Mouse (Mus musculus): Measurements from ENCODE around the gene Zfp423. TPM values are rescaled to one million over a fixed set of nuclear protein-coding genes. Genes with fewer than 3 reads are reported as not detected.
A peak's percentile ranks its signal among the peaks of the same experiment; 100 is the strongest.

Gene Zfp423
- polyA plus RNA-seq, 1 experiment from 2014 or later, result 33.4 TPM

DNA sequence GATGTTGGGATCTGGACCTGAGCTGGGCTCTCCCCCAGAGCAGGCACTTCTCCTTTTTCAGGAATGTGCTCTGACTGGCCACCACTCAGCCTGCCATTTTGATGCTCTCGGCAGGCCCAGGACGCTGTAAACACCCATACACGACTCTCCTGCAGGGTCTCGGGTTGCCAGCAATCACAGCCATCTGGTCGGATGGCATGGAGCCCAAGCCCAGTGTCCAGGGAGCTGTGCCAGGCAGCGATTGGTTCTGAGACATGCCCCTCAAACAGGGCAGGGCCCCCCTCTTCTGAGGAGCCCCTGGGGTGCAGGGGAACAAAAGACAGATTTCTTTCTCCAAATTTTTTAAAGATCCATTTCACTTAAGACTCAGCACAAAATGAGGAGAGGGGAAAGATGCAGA, 314.0 kb downstream of the Zfp423 start:
- 23% methylated on average over 6 of the region's 6 CpGs for WGBS
- Histone ChIP-seq H3K27ac (replicated peaks) (peak overlapping the region; percentile 38), H3K27me3 (no peaks in the 10 kb centered on the region), H3K4me1 (replicated peaks) (peaks cover 18% of the 10 kb centered on the region), H3K4me3 (no peak overlapping the region), H3K4me2 (no peak overlapping the region), H3K36me3 (no peaks in the 10 kb centered on the region), H3K9me3 (no peaks in the 10 kb centered on the region), H3K9ac (no peak overlapping the region)
- peak; percentile 85 for ATAC-seq (ENCODE audit: low FRiP score, low read depth)

DNA sequence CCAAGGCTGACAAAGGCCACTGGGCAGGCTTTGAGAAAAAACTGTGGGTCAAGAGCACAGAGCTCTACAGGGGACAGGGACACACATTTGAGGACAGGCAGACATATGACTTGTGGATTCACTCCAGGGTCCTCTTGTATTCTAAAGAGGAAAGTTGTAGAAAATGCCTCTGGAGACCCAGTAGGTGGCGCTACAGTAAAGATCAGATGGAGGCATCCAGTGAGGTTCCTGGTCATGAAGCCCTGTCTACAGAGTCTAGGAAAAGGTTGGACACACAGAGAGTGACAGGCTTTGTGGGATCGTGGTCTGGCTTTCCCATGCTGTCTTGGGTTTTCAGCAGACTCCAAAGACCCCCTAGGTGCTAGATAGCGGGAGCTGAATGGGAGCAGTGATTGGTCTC, 318.5 kb downstream of the Zfp423 start:
- Histone ChIP-seq H3K36me3 (no peaks in the 10 kb centered on the region), H3K4me3 (no peak overlapping the region), H3K4me2 (no peak overlapping the region), H3K9me3 (no peaks in the 10 kb centered on the region), H3K4me1 (replicated peaks) (peaks cover 16% of the 10 kb centered on the region), H3K9ac (no peak overlapping the region), H3K27ac (replicated peaks) (no peak overlapping the region), H3K27me3 (no peaks in the 10 kb centered on the region)
- 34% methylated on average over 3 of the region's 3 CpGs for WGBS
- ATAC-seq (ENCODE audit: low FRiP score, low read depth), result no peak

DNA sequence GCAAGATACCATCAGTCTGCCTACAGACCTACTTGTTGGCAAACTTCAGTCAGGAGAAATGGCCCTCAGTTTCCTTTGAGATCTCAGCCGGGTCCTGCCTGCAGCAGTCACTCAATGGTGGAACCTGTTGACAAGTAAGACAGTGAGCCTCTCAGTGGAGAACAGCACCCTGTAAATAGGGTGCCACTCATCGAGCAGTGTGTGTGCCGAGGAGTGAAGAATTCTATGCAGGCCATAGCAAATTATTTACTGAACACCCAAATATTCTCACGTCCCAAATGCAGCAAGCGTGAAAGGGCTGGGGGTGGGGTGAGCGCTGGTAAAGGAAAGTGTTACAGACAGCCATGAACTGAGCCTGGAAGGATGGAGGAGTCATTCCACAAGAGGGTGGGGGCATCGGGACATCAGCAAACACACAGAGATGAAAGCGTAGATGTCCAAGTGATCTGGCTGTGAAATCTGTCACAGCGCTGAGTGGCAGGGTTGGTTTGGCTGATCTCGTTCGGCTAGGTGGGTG, 323.1 kb downstream of the Zfp423 start:
- Histone ChIP-seq H3K4me1 (replicated peaks) (no peaks in the 10 kb centered on the region), H3K36me3 (no peaks in the 10 kb centered on the region), H3K9ac (no peak overlapping the region), H3K27me3 (no peaks in the 10 kb centered on the region), H3K9me3 (no peaks in the 10 kb centered on the region), H3K27ac (replicated peaks) (no peak overlapping the region), H3K4me2 (no peak overlapping the region), H3K4me3 (no peak overlapping the region)
- no peak for ATAC-seq (ENCODE audit: low FRiP score, low read depth)
- WGBS, result 82% methylated on average over 11 of the region's 11 CpGs

DNA sequence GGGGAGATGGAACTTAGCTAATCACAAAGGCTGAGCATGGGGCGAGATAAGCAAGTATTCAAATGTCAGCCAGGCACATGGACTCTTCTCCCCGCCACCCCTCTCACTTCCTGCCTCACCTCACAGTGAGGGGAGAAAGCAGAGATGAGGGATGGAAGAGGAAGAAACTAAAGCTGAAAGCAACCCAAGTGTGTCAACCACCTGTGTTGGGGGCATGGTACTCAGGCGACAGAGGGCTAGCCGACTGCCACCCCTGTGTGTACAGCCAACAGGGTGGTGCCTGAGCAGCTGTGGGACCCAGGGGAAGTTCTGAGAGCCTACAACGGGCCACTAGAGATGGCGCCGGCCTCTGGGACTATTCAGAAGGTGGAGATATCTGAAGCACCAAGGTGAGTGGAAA, 327.6 kb downstream of the Zfp423 start:
- Histone ChIP-seq H3K36me3 (no peaks in the 10 kb centered on the region), H3K27ac (replicated peaks) (no peak overlapping the region), H3K9me3 (no peaks in the 10 kb centered on the region), H3K4me2 (no peak overlapping the region), H3K9ac (no peak overlapping the region), H3K27me3 (no peaks in the 10 kb centered on the region), H3K4me3 (no peak overlapping the region), H3K4me1 (replicated peaks) (no peaks in the 10 kb centered on the region)
- ATAC-seq (ENCODE audit: low FRiP score, low read depth), result no peak
- 89% methylated on average over 7 of the region's 7 CpGs for WGBS

DNA sequence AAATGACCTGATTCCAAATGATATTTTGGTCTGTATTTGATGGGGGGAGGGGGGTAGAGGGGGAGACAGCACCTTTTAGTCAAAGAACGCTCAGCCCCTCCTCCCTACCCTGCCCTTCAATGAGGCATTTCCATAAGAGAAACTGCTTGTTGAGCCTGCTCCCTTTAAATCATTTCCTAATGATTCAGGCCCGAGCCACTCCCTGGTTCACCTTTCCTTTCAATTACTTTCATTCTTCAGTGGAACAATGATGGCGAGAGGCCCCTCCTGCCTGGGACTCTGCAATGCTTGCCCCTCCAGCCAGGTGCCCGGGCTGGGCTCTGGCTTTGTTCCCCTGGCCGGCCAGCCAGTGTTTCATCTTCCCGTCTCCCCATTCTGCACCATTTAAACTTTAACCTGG, 329.7 kb downstream of the Zfp423 start:
- H3K9ac ChIP-seq, result no peak overlapping the region
- no peaks in the 10 kb centered on the region for H3K27me3 ChIP-seq
- ATAC-seq (ENCODE audit: low FRiP score, low read depth), result no peak
- no peak overlapping the region for H3K4me2 ChIP-seq
- no peaks in the 10 kb centered on the region for H3K9me3 ChIP-seq
- H3K4me1 ChIP-seq (replicated peaks), result no peaks in the 10 kb centered on the region
- no peaks in the 10 kb centered on the region for H3K36me3 ChIP-seq
- no peak overlapping the region for H3K27ac ChIP-seq (replicated peaks)
- WGBS, result 38% methylated on average over 6 of the region's 6 CpGs
- H3K4me3 ChIP-seq, result no peak overlapping the region

DNA sequence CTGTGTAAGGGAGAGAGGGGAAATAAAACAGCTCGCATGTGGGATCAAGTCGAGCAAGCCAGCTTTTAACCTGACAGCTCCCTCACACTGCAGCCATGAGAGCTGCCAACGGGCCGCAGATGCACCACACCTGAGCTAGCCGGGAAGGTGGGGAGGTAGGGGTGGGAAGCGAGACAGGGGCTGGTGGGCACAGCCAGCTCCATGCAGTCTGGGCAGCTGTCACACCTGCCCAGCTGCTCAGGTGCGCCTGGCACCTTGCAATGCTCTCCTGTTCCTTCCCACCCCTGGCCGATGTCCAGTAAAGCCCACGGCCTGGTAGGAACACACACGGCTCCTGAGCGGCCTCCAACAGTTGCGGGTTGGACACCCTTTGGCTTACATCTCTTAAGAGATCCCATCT, 338.2 kb downstream of the Zfp423 start:
- no peaks in the 10 kb centered on the region for H3K27me3 ChIP-seq
- no peak overlapping the region for H3K9ac ChIP-seq
- H3K36me3 ChIP-seq, result no peaks in the 10 kb centered on the region
- H3K9me3 ChIP-seq, result no peaks in the 10 kb centered on the region
- 68% methylated on average over 12 of the region's 12 CpGs for WGBS
- no peak for ATAC-seq (ENCODE audit: low FRiP score, low read depth)
- H3K4me1 ChIP-seq (replicated peaks), result peaks cover 5% of the 10 kb centered on the region
- peak overlapping the region; percentile 21 for H3K27ac ChIP-seq (replicated peaks)
- H3K4me3 ChIP-seq, result no peak overlapping the region
- no peak overlapping the region for H3K4me2 ChIP-seq

DNA sequence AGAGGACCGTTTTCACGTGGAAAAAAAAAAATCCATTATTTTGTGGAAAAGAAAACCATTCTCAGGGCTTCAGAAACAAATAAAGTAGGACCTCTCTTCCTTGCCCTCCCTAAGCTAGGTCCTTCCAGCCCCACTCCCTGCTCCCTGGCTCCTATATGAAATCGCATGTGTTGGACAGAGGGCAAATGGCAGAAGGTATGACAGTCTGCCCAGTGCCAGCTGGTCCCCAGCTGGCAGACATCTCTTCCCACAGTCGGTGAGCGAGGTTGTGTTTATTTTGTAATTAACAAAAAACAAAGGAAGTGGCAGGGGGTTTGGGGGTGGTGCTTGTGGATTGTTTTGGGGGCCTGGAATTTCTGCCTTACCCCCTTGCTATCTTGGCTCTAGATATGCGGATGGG, 339.2 kb downstream of the Zfp423 start:
- Histone ChIP-seq H3K27ac (replicated peaks) (peak overlapping the region; percentile 49; the same call in 1 of the 2 replicates), H3K4me2 (no peak overlapping the region), H3K36me3 (no peaks in the 10 kb centered on the region), H3K27me3 (no peaks in the 10 kb centered on the region), H3K4me1 (replicated peaks) (peaks cover 12% of the 10 kb centered on the region), H3K9me3 (no peaks in the 10 kb centered on the region), H3K4me3 (no peak overlapping the region), H3K9ac (no peak overlapping the region)
- 0 out of 2 replicates have a peak, but pooled peaks have one; percentile 49 for ATAC-seq (ENCODE audit: low FRiP score, low read depth)
- WGBS, result 52% methylated on average over 6 of the region's 6 CpGs

DNA sequence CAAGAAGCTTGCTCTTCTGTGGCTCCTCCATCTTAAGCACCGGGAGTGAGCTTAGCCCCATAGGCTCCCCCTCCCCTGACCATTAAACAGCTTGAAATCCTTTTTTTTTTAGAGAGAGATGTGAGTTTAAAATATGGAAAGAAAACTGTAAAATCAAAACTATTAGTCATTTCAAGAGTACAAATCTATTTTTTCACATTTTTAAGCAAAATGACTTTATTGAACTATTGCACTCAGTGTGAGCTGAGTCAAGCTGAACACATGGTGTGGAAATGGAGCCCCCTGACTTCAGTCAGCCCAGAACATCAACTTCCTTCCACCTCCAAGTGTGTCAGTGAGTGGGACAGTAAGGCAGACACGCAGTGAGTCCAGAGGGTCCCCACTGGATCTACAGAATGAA, 339.9 kb downstream of the Zfp423 start:
- Histone ChIP-seq H3K9ac (no peak overlapping the region), H3K4me1 (replicated peaks) (peaks cover 12% of the 10 kb centered on the region), H3K4me3 (no peak overlapping the region), H3K36me3 (no peaks in the 10 kb centered on the region), H3K27ac (replicated peaks) (peak overlapping the region; percentile 27), H3K4me2 (no peak overlapping the region), H3K27me3 (no peaks in the 10 kb centered on the region), H3K9me3 (no peaks in the 10 kb centered on the region)
- ATAC-seq (ENCODE audit: low FRiP score, low read depth), result no peak
- 61% methylated on average over 2 of the region's 2 CpGs for WGBS

DNA sequence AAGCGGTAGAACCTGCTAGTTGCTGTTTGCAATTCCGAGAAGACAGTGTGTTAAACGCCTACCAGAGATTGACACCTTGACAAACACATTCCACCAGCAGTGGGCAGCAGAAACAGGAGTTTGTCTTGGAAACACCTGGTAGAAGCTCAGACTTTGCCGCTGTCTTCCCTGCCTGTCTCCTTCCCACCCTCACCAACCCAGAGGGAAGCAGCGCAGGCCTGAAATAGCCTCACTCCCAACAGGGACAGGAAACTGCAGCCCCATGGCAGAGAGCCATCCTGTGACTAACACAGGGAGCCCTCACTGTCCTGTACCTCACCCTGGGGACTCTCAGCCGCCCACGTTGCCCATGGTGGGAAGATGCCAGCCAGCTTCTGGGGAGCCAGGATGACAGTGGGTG, 340.3 kb downstream of the Zfp423 start:
- no peak overlapping the region for H3K9ac ChIP-seq

DNA sequence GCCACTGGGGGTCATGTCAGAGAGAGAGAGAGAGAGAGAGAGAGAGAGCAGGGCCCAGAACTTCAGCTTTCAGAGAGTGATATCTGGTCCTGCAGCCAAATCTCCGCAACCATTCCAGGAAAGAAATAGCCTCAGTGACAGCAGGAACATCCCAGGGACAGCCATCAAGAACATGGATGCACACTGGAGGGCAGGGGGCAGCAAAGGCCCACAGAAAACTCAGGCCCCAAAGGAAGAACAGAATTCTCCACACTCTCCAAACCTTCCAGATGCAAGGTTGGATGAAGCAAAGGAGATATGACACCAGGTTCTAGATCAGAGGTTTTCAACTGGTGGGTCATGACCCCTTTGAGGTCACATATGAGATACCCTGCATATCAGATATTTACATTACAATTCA, 345.7 kb downstream of the Zfp423 start:
- no peaks in the 10 kb centered on the region for H3K36me3 ChIP-seq
- WGBS, result 100% methylated on average over 1 of the region's 1 CpGs
- H3K9me3 ChIP-seq, result no peaks in the 10 kb centered on the region
- H3K27me3 ChIP-seq, result no peaks in the 10 kb centered on the region
- peaks cover 7% of the 10 kb centered on the region; the same call in 1 of the 2 replicates for H3K4me1 ChIP-seq (replicated peaks)
- no peak for ATAC-seq (ENCODE audit: low FRiP score, low read depth)
- no peak overlapping the region for H3K9ac ChIP-seq
- no peak overlapping the region for H3K4me2 ChIP-seq
- no peak overlapping the region for H3K4me3 ChIP-seq
- no peak overlapping the region for H3K27ac ChIP-seq (replicated peaks)

More for the DNA sequence above, 340.3 kb downstream of the Zfp423 start:
- no peak overlapping the region for H3K4me3 ChIP-seq
- WGBS, result 52% methylated on average over 7 of the region's 7 CpGs
- 0 out of 2 replicates have a peak overlapping the region, but pooled peaks have one; percentile 11 for H3K27ac ChIP-seq (replicated peaks)
- no peaks in the 10 kb centered on the region for H3K9me3 ChIP-seq
- peaks cover 12% of the 10 kb centered on the region for H3K4me1 ChIP-seq (replicated peaks)
- no peak overlapping the region for H3K4me2 ChIP-seq
- no peaks in the 10 kb centered on the region for H3K36me3 ChIP-seq
- ATAC-seq (ENCODE audit: low FRiP score, low read depth), result no peak
- H3K27me3 ChIP-seq, result no peaks in the 10 kb centered on the region

Other genes with a start within 250 kb of the Zfp423 start
- gene Cnep1r1, start 159.2 kb upstream of the Zfp423 start, polyA plus RNA-seq (2015; fragmentation: Nextera tagmentation; extraction: Ambion mirVana), result 39.0 and 42.9 TPM in 2 replicates
- 41.8 and 42.9 TPM in 2 replicates for gene Heatr3, start 178.3 kb upstream of the Zfp423 start, polyA plus RNA-seq (2015; fragmentation: Nextera tagmentation; extraction: Ambion mirVana)
- 11.0 and 11.1 TPM in 2 replicates for gene Tent4b, start 239.6 kb upstream of the Zfp423 start, polyA plus RNA-seq (2015; fragmentation: Nextera tagmentation; extraction: Ambion mirVana)

All from hindbrain, embryonic 15.5 days (tissue).